Mouse (Mus musculus): ENCODE measurements around the gene Slc6a1.
"Not testable (repeated sequence)": the region's sequence is repeated elsewhere in the genome, so short reads cannot be mapped to it uniquely, and the experiment has no call there.

Gene Slc6a1

GRCm38 (mm10) chr6:114290184-114290583, 7.7 kb downstream of the Slc6a1 start:
- DNase-seq (ENCODE audit: low read depth, low spot score): no peak

GRCm38 (mm10) chr6:114290929-114291328, 8.5 kb downstream of the Slc6a1 start:
- no peak for DNase-seq (ENCODE audit: low read depth, low spot score)

- DNase-seq (ENCODE audit: low read depth, low spot score): no peak
Measured at GRCm38 (mm10) chr6:114291396-114291795, 9.0 kb downstream of the Slc6a1 start.

GRCm38 (mm10) chr6:114293511-114293910, 11.1 kb downstream of the Slc6a1 start:
- no peak for DNase-seq (ENCODE audit: low read depth, low spot score)

GRCm38 (mm10) chr6:114295086-114295485, 12.7 kb downstream of the Slc6a1 start:
- DNase-seq (ENCODE audit: low read depth, low spot score): no peak

- DNase-seq (ENCODE audit: low read depth, low spot score): no peak
Measured at GRCm38 (mm10) chr6:114297260-114298002, 15.0 kb downstream of the Slc6a1 start.

GRCm38 (mm10) chr6:114299699-114300098, 17.3 kb downstream of the Slc6a1 start:
- DNase-seq (ENCODE audit: low read depth, low spot score): no peak

GRCm38 (mm10) chr6:114300737-114301136, 18.3 kb downstream of the Slc6a1 start:
- DNase-seq (ENCODE audit: low read depth, low spot score): no peak

- DNase-seq (ENCODE audit: low read depth, low spot score): no peak
Measured at GRCm38 (mm10) chr6:114304668-114305067, 22.2 kb downstream of the Slc6a1 start.

- no peak for DNase-seq (ENCODE audit: low read depth, low spot score)
Measured at GRCm38 (mm10) chr6:114320511-114320910, 38.1 kb downstream of the Slc6a1 start.

- no peak for DNase-seq (ENCODE audit: low read depth, low spot score)
Measured at GRCm38 (mm10) chr6:114321146-114321545, 38.7 kb downstream of the Slc6a1 start.

GRCm38 (mm10) chr6:114322914-114323313, 40.5 kb downstream of the Slc6a1 start:
- no peak for DNase-seq (ENCODE audit: low read depth, low spot score)

- no peak for DNase-seq (ENCODE audit: low read depth, low spot score)
Measured at GRCm38 (mm10) chr6:114324808-114325207, 42.4 kb downstream of the Slc6a1 start.

- no peak for DNase-seq (ENCODE audit: low read depth, low spot score)
Measured at GRCm38 (mm10) chr6:114329597-114330470, 47.4 kb downstream of the Slc6a1 start.

GRCm38 (mm10) chr6:114331926-114332325, 49.5 kb downstream of the Slc6a1 start:
- DNase-seq (ENCODE audit: low read depth, low spot score): no peak

GRCm38 (mm10) chr6:114336128-114336943, 53.9 kb downstream of the Slc6a1 start:
- DNase-seq (ENCODE audit: low read depth, low spot score): no peak

GRCm38 (mm10) chr6:114336944-114337215, 54.4 kb downstream of the Slc6a1 start:
- DNase-seq (ENCODE audit: low read depth, low spot score): no peak

- DNase-seq (ENCODE audit: low read depth, low spot score): not testable (repeated sequence)
Measured at GRCm38 (mm10) chr6:114341381-114341780, 58.9 kb downstream of the Slc6a1 start.

- peak; percentile 17 for DNase-seq (ENCODE audit: low read depth, low spot score)
Measured at GRCm38 (mm10) chr6:114343740-114344139, 61.3 kb downstream of the Slc6a1 start.

- peak; percentile 48 for DNase-seq (ENCODE audit: low read depth, low spot score)
Measured at GRCm38 (mm10) chr6:114345156-114345555, 62.7 kb downstream of the Slc6a1 start.

GRCm38 (mm10) chr6:114347831-114348754, 65.7 kb downstream of the Slc6a1 start:
- no peak for DNase-seq (ENCODE audit: low read depth, low spot score)

Data from A20 (cell line).